Mouse (Mus musculus) layer of hippocampus, adult 9-11 months (tissue): ENCODE data around the gene Slc1a3.

Source experiments
- DNase-seq: peaks from one replicate; pipeline ENCODE4 v3.0.0; 2022

The Slc1a3 gene

DNA sequence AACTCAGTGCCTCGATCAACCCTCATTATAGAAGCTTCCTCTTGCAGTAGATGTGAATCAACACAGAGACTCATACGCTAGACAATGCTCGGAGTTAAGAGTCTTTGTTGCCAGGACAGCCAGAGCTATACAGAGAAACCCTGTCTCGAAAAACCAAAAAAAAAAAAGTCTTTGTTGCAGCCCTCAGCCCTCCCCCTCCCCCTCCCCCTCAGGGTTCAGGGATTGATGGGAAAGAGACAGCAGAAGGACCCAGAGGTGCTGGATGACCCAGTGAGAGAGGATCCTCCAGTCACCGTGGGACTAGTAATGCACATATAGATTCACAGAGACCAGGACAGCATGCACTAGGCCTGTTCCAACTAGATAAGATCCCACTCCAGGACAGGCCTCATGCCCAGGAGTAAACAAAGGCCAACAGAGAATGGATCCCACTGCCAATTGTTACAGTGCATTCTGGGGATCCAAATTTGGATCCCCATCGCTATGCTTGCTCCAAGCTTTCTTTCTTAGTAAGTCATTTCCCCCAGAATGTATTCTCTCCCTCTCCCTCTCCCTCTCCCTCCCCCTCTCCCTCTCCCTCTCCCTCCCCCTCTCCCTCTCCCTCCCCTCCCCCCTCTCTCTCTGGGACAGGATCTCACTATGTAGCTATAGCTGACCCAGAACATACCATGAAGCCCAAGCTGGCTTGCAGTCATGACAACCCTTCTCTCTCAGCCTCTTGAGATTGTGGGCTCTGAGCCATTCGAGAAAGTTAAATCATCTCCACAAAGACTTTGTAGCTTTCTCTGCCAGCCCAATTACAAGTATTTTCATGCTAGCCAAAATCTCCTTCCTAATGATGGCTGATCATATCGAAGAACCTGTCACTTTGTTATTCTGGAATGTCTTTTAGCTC is 52.2 kb downstream of the Slc1a3 start:
- no peak for DNase-seq

DNA sequence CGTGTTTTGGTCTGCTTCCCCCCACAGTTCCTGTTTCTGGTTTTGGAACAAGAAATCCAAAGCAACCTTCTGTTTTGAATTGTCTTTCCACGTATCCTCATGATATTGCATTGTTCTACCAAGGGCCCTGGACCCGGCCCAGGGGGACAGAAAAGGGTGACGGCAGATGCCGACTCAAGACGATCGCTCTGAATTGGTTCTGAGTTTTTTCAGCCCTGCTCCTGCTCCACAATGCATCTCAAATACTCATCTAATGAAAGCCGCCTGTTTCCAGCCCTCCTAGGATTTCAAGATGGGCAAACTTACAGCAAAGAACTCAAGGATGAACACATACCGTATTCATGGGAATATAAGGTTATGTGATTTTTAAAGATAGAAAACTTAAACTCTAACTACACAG is 55.3 kb downstream of the Slc1a3 start:
- no peak for DNase-seq

DNA sequence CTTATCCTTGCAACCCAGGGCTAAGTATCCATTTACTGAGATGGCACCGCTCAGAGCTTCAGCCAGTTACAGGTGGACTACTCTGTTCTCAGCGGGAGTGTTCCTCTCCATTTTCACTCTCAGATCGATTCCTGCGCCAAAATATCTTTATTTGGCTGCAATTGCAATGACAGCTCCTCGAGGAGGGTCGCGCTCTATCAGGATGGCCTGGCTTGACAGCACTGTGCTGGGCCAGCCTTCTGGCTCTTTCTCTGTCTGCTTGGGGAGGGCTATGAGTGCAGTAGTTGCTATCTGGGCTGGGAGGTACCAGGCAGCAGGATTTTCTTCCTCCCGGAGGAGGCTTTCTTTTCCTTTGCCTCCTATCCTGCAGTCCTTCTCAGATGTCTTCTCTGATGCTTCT is 57.9 kb downstream of the Slc1a3 start:
- no peak for DNase-seq

DNA sequence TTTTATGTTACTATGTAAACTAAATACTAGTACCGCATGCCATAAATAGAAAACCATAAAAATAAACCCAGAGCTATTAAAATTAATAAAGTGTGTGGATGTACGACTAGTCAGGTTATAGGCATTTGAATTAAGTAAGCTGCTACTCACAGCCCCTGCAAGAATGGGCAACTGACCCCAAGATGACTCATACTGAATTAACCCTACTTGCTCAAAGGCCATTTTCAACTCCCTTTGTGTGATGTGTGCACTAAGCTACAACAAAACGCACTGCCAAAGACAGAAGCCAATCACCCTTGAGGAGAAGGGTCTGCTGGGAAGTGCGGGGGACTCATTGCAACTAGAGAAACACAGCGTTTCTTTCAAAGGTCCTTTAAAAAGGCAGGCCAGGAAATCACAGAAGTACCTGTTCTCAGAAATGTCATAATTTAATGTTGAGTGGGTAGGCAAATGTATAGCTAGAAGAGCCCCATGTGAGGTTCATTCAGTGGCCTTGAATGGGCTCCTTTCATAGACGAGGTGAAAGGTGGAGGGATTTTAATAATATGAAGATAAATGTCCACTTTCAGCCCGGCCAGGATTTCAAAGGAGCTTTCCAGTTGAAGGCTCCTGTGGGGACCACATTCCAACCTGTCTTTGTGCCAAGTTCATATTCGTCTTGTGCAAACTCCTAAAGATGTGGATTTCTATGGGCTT is 66.4 kb downstream of the Slc1a3 start:
- no peak for DNase-seq

DNA sequence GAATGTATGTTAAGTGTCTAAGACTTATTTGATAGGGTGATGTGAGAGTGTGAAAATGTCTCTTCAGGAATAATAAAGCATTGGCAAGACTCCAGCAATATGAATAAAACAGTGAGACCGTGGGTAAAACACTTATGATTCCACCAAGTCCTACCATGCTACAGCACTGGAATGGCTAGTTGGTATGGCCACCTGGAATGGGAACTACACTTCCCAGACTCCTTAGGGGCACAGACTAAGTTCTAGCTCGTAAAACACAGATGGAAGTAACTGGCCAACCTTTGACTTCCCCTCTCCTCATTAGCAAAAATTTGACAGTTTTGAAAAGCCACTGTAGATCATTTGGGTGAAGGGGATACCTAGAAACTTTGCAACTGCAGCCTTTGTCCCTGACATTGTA is 70.7 kb downstream of the Slc1a3 start:
- no peak for DNase-seq

DNA sequence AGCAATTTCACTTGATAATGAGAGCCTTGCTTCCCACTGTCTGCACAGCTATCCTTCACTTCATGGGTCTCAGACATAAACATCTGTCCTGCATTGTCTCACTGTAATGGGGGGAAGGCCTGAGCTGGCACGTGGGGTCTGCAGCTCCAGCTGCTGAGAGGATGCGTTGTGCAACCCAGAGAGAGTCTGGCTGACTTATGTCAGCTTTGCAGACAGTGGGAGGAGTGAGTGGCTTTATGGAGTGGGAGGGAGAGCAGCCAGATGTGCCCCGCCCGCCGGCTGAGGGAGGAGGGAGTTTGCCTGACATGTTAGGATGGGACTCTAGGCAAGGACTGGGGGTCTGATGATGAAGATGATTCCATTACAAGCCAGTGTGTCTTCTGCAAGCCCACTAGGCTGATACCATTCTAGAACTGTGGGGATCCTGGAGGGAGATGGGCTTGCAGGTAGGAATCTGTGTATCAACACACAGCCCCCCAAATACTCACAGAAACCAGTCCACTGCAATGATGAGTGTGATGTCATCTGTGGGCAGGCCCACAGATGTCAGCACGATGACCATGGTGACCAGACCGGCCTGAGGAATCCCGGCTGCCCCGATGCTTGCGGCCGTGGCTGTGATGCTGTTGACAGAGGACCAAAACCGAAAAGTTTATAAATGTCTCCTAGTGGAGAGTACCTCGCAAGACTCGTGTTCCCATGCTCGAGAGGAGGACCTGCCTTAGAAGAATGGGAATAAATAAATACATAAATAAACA is 71.8 kb downstream of the Slc1a3 start:
- no peak for DNase-seq

DNA sequence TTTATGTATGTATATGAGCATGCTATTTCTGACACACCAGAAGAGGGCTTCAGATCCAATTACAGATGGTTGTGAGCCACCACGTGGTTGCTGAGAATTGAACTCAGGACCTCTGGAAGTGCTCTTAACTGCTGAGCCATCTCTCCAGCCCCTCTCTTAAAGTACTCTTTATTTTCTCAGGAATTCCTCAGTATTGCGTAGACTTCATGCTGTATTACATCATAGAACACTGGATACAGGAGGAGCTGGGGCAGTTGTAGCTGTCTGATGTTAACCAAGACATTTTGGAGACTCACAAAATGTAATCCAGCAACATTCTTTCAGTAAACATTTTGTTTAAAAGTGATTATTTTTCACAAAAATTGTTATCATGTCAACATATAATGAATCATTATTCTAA is 73.3 kb downstream of the Slc1a3 start:
- DNase-seq = no peak

DNA sequence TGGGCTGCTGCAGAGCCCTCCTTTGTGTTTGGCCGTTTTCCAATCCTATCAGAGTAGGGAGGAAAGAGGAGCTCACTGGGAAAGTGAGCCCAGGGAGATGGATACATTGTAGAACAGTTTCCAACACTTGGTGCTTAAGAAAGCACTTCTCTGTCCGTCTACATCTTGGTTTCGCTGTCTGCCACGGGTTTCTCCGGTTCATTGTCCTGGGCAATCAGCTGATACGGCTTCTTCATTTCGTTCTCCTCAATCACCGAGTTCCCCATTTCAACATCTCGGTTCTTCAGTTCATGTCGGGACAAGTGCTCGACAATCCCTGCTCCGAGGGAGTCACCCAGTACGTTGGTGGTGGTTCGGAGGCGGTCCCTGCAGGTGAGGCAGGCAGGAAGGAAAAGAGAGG is 74.6 kb downstream of the Slc1a3 start:
- DNase-seq = peak; percentile 63

DNA sequence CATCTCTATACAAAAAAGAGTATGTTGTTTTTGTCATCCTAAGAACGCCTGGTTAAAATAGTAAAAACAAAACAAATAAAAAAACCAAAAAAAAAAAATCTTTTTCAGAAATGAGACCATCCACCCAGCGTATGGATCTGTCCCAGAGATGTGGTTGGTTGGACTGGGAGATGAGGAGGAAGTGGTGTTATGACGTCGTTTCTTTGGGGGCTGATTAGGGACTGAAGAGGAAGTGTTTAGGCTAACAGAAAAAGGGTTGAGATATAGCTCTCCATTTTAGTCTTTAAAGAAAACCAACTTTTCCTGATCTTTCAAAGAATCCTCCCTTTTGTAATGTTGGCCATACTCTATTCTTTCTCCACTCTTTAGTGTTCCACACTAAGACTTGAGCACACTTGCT is 75.8 kb downstream of the Slc1a3 start:
- DNase-seq = no peak

DNA sequence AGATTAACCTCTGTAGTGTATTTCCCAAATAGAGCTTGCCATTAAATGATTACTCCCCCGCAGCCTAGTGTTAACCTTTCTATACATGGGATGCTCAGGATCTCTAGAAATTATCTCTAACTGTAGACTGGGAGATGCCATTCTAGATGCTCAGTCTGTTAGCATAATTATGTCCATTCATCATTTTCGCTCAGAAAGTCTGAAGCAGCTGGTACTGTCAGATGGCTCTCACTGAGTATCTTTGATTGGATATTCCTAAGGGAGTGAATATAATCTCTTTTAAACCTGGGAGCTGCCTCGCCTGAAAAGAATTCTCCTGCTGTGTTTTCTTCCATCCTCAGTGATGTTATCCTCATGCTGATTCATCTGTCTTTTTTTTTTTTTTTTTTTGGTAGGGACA is 76.2 kb downstream of the Slc1a3 start:
- DNase-seq = no peak

DNA sequence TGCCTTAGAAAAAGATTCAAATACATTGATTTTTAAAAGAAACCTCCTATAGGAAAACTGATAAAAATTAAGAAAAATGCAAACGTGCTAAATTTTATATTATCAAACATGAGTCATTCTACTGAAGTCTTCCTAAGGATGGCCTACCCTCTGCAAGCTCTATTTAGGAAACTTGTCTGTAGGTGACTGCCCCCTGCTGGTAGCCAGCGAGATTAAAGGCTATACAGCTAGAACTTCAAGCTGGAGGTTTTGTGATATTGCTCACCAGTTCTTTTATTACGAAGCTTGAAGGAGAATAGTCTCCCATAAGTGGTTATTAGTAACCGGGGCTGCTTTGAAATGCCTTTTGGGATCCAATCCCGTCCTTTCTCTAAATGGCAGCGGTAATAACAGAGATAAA is 77.2 kb downstream of the Slc1a3 start:
- DNase-seq = peak; percentile 61

DNA sequence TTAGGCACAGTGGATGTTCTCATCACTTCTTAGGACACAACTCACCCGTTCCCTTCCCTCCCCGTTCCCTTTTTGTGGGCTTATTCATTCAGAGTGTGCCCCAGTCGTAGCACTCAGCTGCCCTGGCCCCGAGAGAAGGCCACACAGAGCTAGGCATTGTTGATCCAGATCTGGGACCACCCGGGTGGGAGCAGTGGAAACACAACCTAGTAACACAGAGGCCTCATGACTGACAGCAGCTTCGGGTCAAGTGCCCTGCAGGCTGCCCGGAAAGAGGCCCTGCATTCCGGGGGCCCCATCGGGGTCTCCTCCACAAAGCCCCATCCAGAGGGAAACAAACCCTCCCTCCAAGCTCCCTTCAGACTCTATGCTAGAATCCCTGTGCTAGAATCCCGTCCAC is 78.2 kb downstream of the Slc1a3 start:
- DNase-seq = no peak

DNA sequence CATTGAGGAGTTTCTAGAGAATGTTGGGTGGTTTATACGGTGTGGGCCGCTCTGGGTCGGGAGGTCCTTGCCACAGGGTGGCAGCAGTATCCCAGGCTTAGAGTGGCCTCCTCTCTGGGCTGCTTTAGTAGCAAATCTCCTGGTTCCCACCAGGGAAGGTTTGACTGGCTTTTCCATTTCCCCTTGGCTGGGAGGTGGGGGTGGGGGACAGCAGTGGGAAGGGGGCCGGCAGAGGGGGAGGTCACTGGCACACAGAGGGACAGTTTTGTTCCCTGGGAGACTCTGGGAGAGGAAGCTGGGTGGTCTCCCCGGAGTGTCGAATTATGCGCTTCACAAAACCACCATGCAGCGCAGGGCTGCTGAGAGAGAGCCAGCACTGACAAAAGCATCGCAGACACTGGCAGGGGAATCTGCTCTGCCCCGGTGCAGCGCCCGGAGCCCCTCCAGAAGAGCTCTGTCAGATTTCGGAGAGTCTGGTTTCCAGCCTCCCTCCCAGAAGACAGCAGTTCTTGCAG is 81.2 kb downstream of the Slc1a3 start:
- peak; percentile 76 for DNase-seq

DNA sequence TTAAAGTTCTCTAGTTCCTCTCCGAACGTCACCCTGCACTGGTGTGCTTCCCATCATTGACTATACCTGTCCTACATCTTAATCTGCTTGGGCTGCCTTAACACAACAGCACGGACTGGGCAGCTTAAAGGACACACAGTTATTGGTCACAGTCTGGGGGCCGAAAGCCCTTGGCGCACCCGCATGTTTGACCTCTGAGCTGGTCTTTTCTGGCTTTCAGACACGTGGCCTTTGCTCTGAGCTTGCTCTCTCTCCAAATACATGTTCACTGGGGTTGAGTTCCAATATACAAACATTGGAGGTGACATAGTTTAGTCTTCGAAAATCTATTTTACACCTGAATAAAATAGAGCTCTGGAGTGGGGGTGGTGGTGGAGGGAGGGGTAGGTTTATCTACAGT is 82.4 kb downstream of the Slc1a3 start:
- no peak for DNase-seq

DNA sequence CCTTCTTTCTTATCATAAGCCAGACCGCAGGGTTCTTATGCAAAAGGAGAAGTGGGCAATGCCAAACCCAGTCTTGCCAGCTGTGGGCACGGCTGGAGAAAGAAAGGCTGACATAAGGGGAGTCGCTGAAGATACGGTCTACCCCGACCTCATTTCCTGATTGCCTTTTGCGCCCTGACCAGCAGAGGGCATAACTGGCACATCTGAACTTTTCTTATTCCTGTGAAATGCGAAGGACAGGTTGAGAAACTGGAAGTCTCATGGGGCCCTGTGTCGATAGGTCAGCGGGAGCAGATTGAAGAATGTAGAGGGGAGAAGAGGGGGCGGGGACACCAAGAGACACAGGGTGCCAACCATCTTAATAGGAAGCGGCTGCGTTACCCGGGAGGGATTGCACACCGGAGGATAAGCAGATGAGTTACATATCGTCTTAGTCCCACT is 83.4 kb downstream of the Slc1a3 start:
- DNase-seq = peak; percentile 66

DNA sequence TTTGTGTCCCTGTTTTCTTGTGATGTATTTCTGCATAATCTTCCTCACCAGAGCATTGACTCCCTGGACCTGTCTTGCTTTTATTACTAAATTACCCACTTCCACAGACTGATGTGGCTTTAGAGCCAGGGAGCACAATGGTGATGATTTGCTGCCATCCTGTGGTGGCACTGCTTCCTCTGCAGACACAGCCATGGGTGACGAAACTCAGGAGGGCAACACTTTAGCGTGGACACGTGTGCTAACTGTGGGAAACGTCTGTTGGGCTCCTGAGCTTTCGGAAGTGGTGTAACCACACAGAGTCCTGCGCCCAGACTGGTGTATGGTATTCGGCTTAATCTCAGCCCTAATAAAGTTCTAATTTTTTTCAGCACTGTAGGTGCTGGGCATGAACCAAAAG is 85.2 kb downstream of the Slc1a3 start:
- DNase-seq = no peak

DNA sequence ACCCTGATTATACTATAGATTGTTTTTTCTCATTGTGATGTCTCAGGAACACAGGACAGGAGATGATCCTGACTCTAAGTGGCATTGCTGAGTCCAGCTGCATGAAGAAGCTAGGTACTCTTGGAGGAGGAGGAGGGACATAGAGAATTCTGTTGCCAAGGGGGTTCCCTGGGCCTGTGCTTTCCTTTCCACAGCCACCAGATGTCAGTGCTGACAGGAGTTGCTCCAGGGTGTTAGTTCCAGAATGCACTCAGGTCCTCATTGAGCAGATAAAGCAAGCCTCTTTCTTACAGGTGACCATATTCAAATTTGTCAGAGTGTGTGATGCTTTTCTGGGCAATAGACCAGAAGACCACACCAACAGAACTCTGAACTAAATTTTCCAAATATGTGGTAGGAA is 86.7 kb downstream of the Slc1a3 start:
- DNase-seq = no peak

DNA sequence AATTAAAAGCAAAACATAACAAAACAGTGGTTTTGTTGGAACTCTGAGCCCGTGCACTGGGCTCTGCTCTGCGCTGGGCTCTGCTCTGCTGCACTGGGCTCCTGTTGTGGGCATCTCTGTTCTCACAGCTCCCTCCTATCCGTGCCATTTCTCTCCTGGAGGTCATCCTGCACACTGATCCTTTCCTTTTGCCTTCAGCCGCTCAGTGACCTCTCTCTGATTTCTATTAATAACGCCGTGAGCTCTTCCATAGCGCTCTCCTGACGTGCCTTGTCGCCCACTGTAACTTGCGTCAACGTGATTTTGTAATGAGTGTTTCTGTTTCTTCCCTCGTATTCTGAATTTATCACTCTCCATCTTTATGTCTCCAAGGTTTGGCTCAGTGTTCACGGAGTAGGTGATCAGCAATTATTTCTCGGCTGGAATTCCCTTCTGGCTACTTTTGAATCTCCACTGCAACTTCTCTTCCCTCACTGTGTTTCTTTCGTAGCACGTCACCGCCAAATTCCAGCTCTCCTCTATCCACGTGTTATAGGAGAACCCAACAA is 91.0 kb downstream of the Slc1a3 start:
- no peak for DNase-seq

DNA sequence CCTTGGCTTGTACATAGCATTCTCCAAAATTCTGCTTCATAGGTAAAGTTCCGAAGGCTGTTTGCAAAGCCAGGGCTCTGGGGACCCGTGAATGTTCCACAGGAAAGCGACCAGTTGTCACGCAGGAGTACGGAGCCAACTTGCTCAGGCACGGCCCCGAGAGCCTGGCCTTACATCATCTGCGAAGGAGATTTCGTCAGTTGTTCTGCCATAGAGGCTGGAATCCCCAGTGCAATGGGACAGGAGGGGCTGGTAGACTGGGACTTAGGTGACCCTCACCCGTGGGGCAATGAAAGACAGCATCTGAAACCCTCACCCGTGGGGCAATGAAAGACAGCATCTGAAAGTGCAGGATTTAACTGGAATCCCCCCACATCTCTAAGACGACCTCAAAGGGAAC is 94.3 kb downstream of the Slc1a3 start:
- no peak for DNase-seq

DNA sequence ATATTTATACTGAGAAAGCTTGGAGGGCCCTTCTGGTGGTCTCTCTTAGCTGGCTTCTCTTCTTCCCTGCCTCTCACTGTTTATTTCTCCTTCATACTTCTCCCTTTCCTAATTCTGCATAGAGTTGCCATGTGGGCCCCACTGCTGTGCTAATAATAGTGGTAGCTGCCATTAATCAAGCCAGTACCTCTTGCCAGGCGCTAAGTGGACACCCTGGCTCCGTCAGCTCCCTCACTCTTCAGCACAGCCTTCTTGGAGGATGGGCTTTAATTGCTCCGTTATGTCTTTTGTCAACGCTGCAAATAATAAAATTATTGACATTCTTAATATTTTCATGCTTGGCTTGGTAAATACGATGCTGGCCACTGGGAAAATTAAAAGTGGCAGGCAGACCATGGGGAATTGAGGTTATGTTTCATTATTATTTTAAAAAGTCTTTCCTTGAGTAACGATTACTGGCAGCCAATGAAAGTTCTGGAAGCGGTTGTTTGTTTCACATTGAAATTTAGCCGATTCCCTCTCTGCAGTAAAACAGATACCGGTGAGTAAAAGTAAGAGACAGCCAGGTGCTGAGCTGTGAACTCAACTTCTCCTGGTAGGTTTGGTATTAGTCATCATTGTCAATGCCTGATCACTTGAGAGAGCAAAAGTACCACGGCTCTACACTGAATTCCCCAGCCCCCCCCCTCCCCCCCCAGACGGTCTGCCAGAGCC is 94.9 kb downstream of the Slc1a3 start:
- DNase-seq = no peak

DNA sequence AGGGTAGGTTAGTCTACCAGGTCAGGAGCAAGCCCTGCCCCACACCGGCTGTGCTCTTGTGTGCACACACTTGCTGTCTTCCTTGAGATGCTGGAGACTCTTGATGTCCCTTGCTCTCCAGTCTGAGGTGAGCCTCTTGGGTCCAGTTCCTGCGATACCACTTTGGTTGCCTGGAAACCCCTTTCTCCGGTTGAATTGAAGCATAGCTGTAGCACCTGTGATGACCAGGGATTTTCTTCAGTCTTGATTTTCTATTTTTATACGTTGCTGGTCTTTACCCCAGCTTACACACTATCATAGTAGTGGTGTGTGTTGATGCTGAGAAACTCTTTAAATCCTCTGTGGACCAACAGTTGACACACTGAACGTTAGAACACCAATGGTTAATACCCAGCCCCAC is 95.9 kb downstream of the Slc1a3 start:
- no peak for DNase-seq

DNA sequence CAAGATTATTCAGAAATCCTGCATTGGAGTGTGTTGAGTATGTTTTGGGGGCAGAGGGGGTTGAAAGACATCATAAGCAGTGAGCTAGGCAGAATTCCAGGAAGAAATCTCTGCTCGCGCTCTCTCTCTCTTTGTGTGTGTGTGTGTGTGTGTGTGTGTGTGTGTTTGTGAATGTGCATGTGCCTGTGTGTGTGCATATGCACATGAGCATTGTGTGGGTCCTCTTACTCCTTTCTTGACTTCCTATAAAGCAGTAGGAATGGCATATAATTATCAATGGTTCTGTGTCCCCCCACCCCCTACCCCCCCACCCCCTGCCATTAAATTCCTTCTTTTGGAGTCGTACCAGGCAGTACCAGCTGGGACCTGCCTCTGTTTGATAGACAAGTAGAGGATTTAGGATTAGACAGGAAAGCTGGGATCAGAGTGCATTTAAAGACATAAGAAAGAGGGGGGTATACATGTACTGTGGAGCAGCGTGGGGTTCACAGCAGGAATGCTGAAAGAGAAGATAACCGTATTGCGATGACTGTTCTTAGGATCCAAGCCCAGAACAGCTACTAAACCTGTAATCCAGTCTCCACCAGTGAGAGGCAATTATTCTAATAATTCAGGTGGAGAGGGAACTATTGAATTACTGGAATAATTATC is 104.9 kb downstream of the Slc1a3 start:
- no peak for DNase-seq
